Comparison of ENCODE assay signal across 8 mouse cellular contexts in genomic region chr7:70355357-70355620, GRCm38 (mm10). TPM values are rescaled to one million over a fixed set of nuclear protein-coding genes. Genes with fewer than 3 reads are reported as not detected.
DNase-seq lines count a peak whose midpoint lies in the region; ATAC-seq and TF ChIP-seq lines count a peak whose summit lies in the region.
"Had no signal": no experiment of that assay in that cellular context is flagged by ENCODE, and none has a peak within 500 bp of the region (broad histone marks: within the 10 kb centered on the region; RNA-seq: fewer than 3 reads in every experiment).

No protein-coding gene starts in this region.

- no peak for TF ChIP-seq POLR2A in limb, embryonic 14.5 days (IDR thresholded peaks at IDR 0.05; ENCODE audit: borderline replicate concordance, extremely low read depth, insufficient read depth, insufficient read length)

- peak overlapping the region; percentile 69 for H3K4me2 ChIP-seq in forebrain, embryonic 14.5 days (ENCODE audit: low read length)
- peak overlapping the region; percentile 88 for H3K4me2 ChIP-seq in limb, embryonic 14.5 days (replicated peaks; ENCODE audit: low read depth, low read length, severe bottlenecking)

- H3K36me3 ChIP-seq in forebrain, embryonic 14.5 days (ENCODE audit: control insufficient read depth, insufficient read depth, low read length) = peaks cover 17% of the 10 kb centered on the region; the same call in 1 of the 2 replicates
- peaks cover 43% of the 10 kb centered on the region for H3K36me3 ChIP-seq in limb, embryonic 14.5 days (ENCODE audit: control insufficient read depth, insufficient read depth, low read length)

- H3K27ac ChIP-seq in layer of hippocampus, adult 2 months = peak overlapping the region; percentile 63; the same call in 1 of the 2 replicates
- peak overlapping the region; percentile 44; the same call in 1 of the 2 replicates for H3K27ac ChIP-seq in forebrain, embryonic 14.5 days (ENCODE audit: low read depth, low read length)
- no peak overlapping the region for H3K27ac ChIP-seq in limb, embryonic 14.5 days (replicated peaks; ENCODE audit: low read depth, low read length)

- peak overlapping the region; percentile 95 for H3K9ac ChIP-seq in forebrain, embryonic 14.5 days (ENCODE audit: low read length)
- peak overlapping the region; percentile 98 for H3K9ac ChIP-seq in limb, embryonic 14.5 days (ENCODE audit: low read depth, low read length, severe bottlenecking)

- peaks cover 52% of the 10 kb centered on the region for H3K27me3 ChIP-seq in forebrain, embryonic 14.5 days (replicated peaks; ENCODE audit: control insufficient read depth, insufficient read depth, low read length)
- H3K27me3 ChIP-seq in limb, embryonic 14.5 days (ENCODE audit: control insufficient read depth, insufficient read depth, low read length) = no peaks in the 10 kb centered on the region

- no peak for ATAC-seq in forebrain, embryonic 14.5 days
- no peak for ATAC-seq in limb, embryonic 14.5 days (ENCODE audit: low FRiP score, low read depth)

- 3% methylated on average over 2 of the region's 2 CpGs for WGBS in forebrain, embryonic 14.5 days
- 37% methylated on average over 2 of the region's 2 CpGs for WGBS in limb, embryonic 14.5 days

- peak overlapping the region; percentile 26; the same call in 1 of the 2 replicates for H3K4me3 ChIP-seq in layer of hippocampus, adult 2 months
- H3K4me3 ChIP-seq in forebrain, embryonic 14.5 days (ENCODE audit: low read depth, low read length) = peak overlapping the region; percentile 67
- H3K4me3 ChIP-seq in limb, embryonic 14.5 days (replicated peaks; ENCODE audit: low read length) = peak overlapping the region; percentile 81

- no peak for DNase-seq in layer of hippocampus, adult 2 months (ENCODE audit: low spot score in 2 of 2)
- no peak for DNase-seq in layer of hippocampus, adult 11-12 months (ENCODE audit: low spot score)
- DNase-seq in forebrain, embryonic 14.5 days (ENCODE audit: low spot score) = no peak
- no peak for DNase-seq in limb, embryonic 14.5 days (ENCODE audit: low spot score)
- peak; percentile 48 for DNase-seq in retina, postnatal 1 day
- no peak for DNase-seq in gastrocnemius, adult 8-10 months (ENCODE audit: low spot score in 2 of 2)
- DNase-seq in cerebellum, adult 8-10 months = no peak
- DNase-seq: cerebellum, adult 11-12 months had no signal

- H3K4me1 ChIP-seq in forebrain, embryonic 14.5 days (ENCODE audit: control insufficient read depth, insufficient read depth, low read length) = no peaks in the 10 kb centered on the region
- peaks cover 26% of the 10 kb centered on the region for H3K4me1 ChIP-seq in limb, embryonic 14.5 days (ENCODE audit: control insufficient read depth, insufficient read depth, low read length)

- no peaks in the 10 kb centered on the region for H3K9me3 ChIP-seq in forebrain, embryonic 14.5 days (replicated peaks; ENCODE audit: control insufficient read depth, low read length)
- H3K9me3 ChIP-seq in limb, embryonic 14.5 days (ENCODE audit: control insufficient read depth, low read length) = no peaks in the 10 kb centered on the region

- TF ChIP-seq CTCF in layer of hippocampus, adult 2 months (conservative IDR thresholded peaks at IDR 0.05) = no peak

RNA-seq across cellular contexts. Expression of gene Nr2f2, which starts 11.2 kb away (rescaled TPM):
- 10 to 100 TPM; 35.8 to 48.5 TPM for total RNA-seq in layer of hippocampus, adult 2 months (2021)
- 73.7 and 82.5 TPM in 2 replicates for polyA plus RNA-seq in forebrain, embryonic 14.5 days (2014; fragmentation: Nextera tagmentation; extraction: Ambion mirVana)
- 80.2 and 134 TPM in 2 replicates for polyA plus RNA-seq in limb, embryonic 14.5 days (2012; rRNA removed)
- polyA plus RNA-seq in limb, embryonic 14.5 days (2014; fragmentation: Nextera tagmentation; extraction: Ambion mirVana) = 54.7 and 60.8 TPM in 2 replicates
- 10 to 100 TPM; 18.0 to 21.0 (median 20.2) TPM for total RNA-seq in gastrocnemius, adult 8-10 months (2022)

Comparison
In these comparisons a context has a peak if more than half of its experiments do, and no peak if none do; other contexts are left out.
1. H3K4me3 ChIP-seq: peak in every context shown above with its lines; median percentile 81 in limb, embryonic 14.5 days; 67 in forebrain, embryonic 14.5 days; 26 in layer of hippocampus, adult 2 months.